Mouse (Mus musculus) neural tube, embryonic 12.5 days (tissue): ENCODE data around the gene Gar1. TPM values are rescaled to one million over a fixed set of nuclear protein-coding genes. Genes with fewer than 3 reads are reported as not detected.

Experiments used
- ATAC-seq: fragments of 200-750 bp; cut with Nextera tagmentation; 2 replicates; pipeline ENCODE4 v1.8.0; 2017; ENCODE audit warnings: low read depth, mild to moderate bottlenecking, moderate TSS enrichment, moderate library complexity; ENCODE audit not compliant: low FRiP score
- H3K27ac ChIP-seq: fragments of 300-500 bp; sonication (generic); 2 replicates; pipeline ENCODE4 v1.5.1; 2016
- H3K27me3 ChIP-seq: fragments of 300-500 bp; sonication (generic); replicated peaks from 2 replicates; pipeline ENCODE4 v1.6.1; 2016; ENCODE audit warnings: mild to moderate bottlenecking
- H3K36me3 ChIP-seq: fragments of 300-500 bp; sonication (generic); 2 replicates; pipeline ENCODE4 v1.6.1; 2016; ENCODE audit warnings: mild to moderate bottlenecking
- H3K4me1 ChIP-seq: fragments of 300-500 bp; sonication (generic); 2 replicates; pipeline ENCODE4 v1.6.1; 2016
- H3K4me2 ChIP-seq: fragments of 300-500 bp; sonication (generic); replicated peaks from 2 replicates; pipeline ENCODE4 v1.6.1; 2016; ENCODE audit warnings: mild to moderate bottlenecking
- H3K4me3 ChIP-seq: fragments of 300-500 bp; sonication (generic); 2 replicates; pipeline ENCODE4 v1.5.1; 2016
- H3K9ac ChIP-seq: fragments of 300-500 bp; sonication (generic); 2 replicates; pipeline ENCODE4 v1.6.1; 2016; ENCODE audit warnings: mild to moderate bottlenecking
- H3K9me3 ChIP-seq: fragments of 300-500 bp; sonication (generic); 2 replicates; pipeline ENCODE4 v1.6.1; 2016; ENCODE audit warnings: mild to moderate bottlenecking
- WGBS: fragments of 180-500 bp; shearing (Covaris S2); methylation state at CpG from one replicate; pipeline ENCODE4 v1.1.7; 2016; 5-methylcytosine and 5-hydroxymethylcytosine counted together
- polyA plus RNA-seq: library from polyadenylated mRNA; unstranded; fragments of >200 nt; fragmentation: Nextera tagmentation; extraction: Ambion mirVana; gene quantifications from 2 replicates; pipeline ENCODE4 v1.2.1, GENCODE M21; 2016

Gar1 gene
- polyA plus RNA-seq, 1 experiment from 2014 or later: 88.4 TPM

GRCm38 (mm10) chr3:129797341-129797740 is 33.9 kb downstream of the Gar1 start:
- ATAC-seq: no peak
- no peaks in the 10 kb centered on the region for H3K36me3 ChIP-seq
- H3K27me3 ChIP-seq: no peaks in the 10 kb centered on the region
- 86% methylated on average over 5 of the region's 5 CpGs for WGBS
- no peaks in the 10 kb centered on the region for H3K4me1 ChIP-seq
- H3K4me3 ChIP-seq: no peak overlapping the region
- no peak overlapping the region for H3K9ac ChIP-seq
- no peak overlapping the region for H3K4me2 ChIP-seq
- H3K9me3 ChIP-seq: no peaks in the 10 kb centered on the region
- H3K27ac ChIP-seq: no peak overlapping the region

- no peak overlapping the region for H3K27ac ChIP-seq
- no peaks in the 10 kb centered on the region for H3K36me3 ChIP-seq
- H3K9me3 ChIP-seq: no peaks in the 10 kb centered on the region
- H3K4me1 ChIP-seq: no peaks in the 10 kb centered on the region
- 91% methylated on average over 5 of the region's 5 CpGs for WGBS
- H3K4me2 ChIP-seq: no peak overlapping the region
- H3K9ac ChIP-seq: no peak overlapping the region
- H3K27me3 ChIP-seq: no peaks in the 10 kb centered on the region
- no peak for ATAC-seq
- H3K4me3 ChIP-seq: no peak overlapping the region
These were observed 37.4 kb downstream of the Gar1 start for GRCm38 (mm10) chr3:129793801-129794200.

GRCm38 (mm10) chr3:129782746-129783145 is 48.5 kb downstream of the Gar1 start:
- Histone ChIP-seq H3K27ac (no peak overlapping the region), H3K9ac (no peak overlapping the region), H3K4me2 (no peak overlapping the region), H3K4me1 (no peaks in the 10 kb centered on the region), H3K9me3 (no peaks in the 10 kb centered on the region), H3K4me3 (no peak overlapping the region), H3K27me3 (no peaks in the 10 kb centered on the region), H3K36me3 (no peaks in the 10 kb centered on the region)
- ATAC-seq: no peak
- WGBS: 92% methylated on average over 3 of the region's 3 CpGs

GRCm38 (mm10) chr3:129781435-129781834 is 49.8 kb downstream of the Gar1 start:
- Histone ChIP-seq H3K36me3 (no peaks in the 10 kb centered on the region), H3K4me3 (no peak overlapping the region), H3K9ac (no peak overlapping the region), H3K27ac (no peak overlapping the region), H3K27me3 (no peaks in the 10 kb centered on the region), H3K9me3 (no peaks in the 10 kb centered on the region), H3K4me1 (no peaks in the 10 kb centered on the region), H3K4me2 (no peak overlapping the region)
- WGBS: 59% methylated on average over 10 of the region's 10 CpGs
- no peak for ATAC-seq

Other genes starting within 250 kb of the Gar1 start
- gene Egf, start 76.1 kb downstream of the Gar1 start, polyA plus RNA-seq: 1.8 and 1.9 TPM in 2 replicates
- not detected in 2 replicates for gene Lrit3, start 27.4 kb downstream of the Gar1 start, polyA plus RNA-seq
- 0.13 TPM in 1 of 2 replicates, not detected in the other for gene Rrh, start 8.8 kb downstream of the Gar1 start, polyA plus RNA-seq
- gene Cfi, start 4.5 kb upstream of the Gar1 start, polyA plus RNA-seq: 0.22 and 0.32 TPM in 2 replicates
- 22.6 and 24.4 TPM in 2 replicates for gene Pla2g12a, start 47.2 kb upstream of the Gar1 start, polyA plus RNA-seq
- gene Casp6, start 70.0 kb upstream of the Gar1 start, polyA plus RNA-seq: 53.2 and 54.6 TPM in 2 replicates
- 2.0 and 2.6 TPM in 2 replicates for gene Mcub, start 138.8 kb upstream of the Gar1 start, polyA plus RNA-seq
- 33.0 and 35.0 TPM in 2 replicates for gene Sec24b, start 230.2 kb upstream of the Gar1 start, polyA plus RNA-seq